Mouse (Mus musculus) kidney, embryonic 14.5 days (tissue): ENCODE results near the gene Wdr18. TPM values are rescaled to one million over a fixed set of nuclear protein-coding genes. Genes with fewer than 3 reads are reported as not detected.

Experiments used
- ATAC-seq: fragments of 200-750 bp; cut with Nextera tagmentation; 2 replicates; pipeline ENCODE4 v1.8.0; 2017; ENCODE audit warnings: moderate number of reproducible peaks, mild to moderate bottlenecking, moderate TSS enrichment, moderate library complexity; ENCODE audit not compliant: low FRiP score, low TSS enrichment
- H3K27ac ChIP-seq: fragments of 300-500 bp; sonication (generic); 2 replicates; pipeline ENCODE4 v1.5.1; 2014; ENCODE audit warnings: low read depth, mild to moderate bottlenecking, low read length, moderate library complexity, mixed read lengths
- H3K27me3 ChIP-seq: fragments of 300-500 bp; sonication (generic); 2 replicates; pipeline ENCODE4 v1.6.1; 2014; ENCODE audit warnings: mild to moderate bottlenecking, low read length; ENCODE audit not compliant: control insufficient read depth, insufficient read depth
- H3K36me3 ChIP-seq: fragments of 300-500 bp; sonication (generic); 2 replicates; pipeline ENCODE4 v1.6.1; 2014; ENCODE audit warnings: low read length, mixed read lengths; ENCODE audit not compliant: control insufficient read depth, insufficient read depth
- H3K4me1 ChIP-seq: fragments of 300-500 bp; sonication (generic); 2 replicates; pipeline ENCODE4 v1.6.1; 2014; ENCODE audit warnings: low read length, mixed read lengths; ENCODE audit not compliant: control insufficient read depth, insufficient read depth
- H3K4me2 ChIP-seq: fragments of 300-500 bp; sonication (generic); replicated peaks from 2 replicates; pipeline ENCODE4 v1.6.1; 2014; ENCODE audit warnings: low read depth, mild to moderate bottlenecking, low read length
- H3K4me3 ChIP-seq: fragments of 300-500 bp; sonication (generic); 2 replicates; pipeline ENCODE4 v1.5.1; 2014; ENCODE audit warnings: mild to moderate bottlenecking, low read length
- H3K9ac ChIP-seq: fragments of 300-500 bp; sonication (generic); 2 replicates; pipeline ENCODE4 v1.6.1; 2014; ENCODE audit warnings: low read depth, mild to moderate bottlenecking, low read length, moderate library complexity
- H3K9me3 ChIP-seq: fragments of 300-500 bp; sonication (generic); 2 replicates; pipeline ENCODE4 v1.6.1; 2016; ENCODE audit warnings: low read length; ENCODE audit not compliant: control insufficient read depth
- WGBS: fragments of 180-500 bp; shearing (Covaris S2); extraction: QIAGEN DNeasy Blood & Tissue Kit; methylation state at CpG from one replicate; pipeline ENCODE4 v1.1.7; 2014; 5-methylcytosine and 5-hydroxymethylcytosine counted together
- polyA plus RNA-seq: library from polyadenylated mRNA; unstranded; fragments of >200 nt; fragmentation: Nextera tagmentation; extraction: Ambion mirVana; gene quantifications from 2 replicates; pipeline ENCODE4 v1.2.1, GENCODE M21; 2014

Wdr18 gene
- polyA plus RNA-seq, 1 experiment from 2014 or later: 132 TPM

GRCm38 (mm10) chr10:80001945-80002344 is 42.0 kb downstream of the Wdr18 start:
- Histone ChIP-seq H3K36me3 (no peaks in the 10 kb centered on the region), H3K27ac (no peak overlapping the region), H3K9me3 (no peaks in the 10 kb centered on the region), H3K4me1 (peaks cover 10% of the 10 kb centered on the region), H3K27me3 (peaks cover 2% of the 10 kb centered on the region; the same call in 1 of the 2 replicates), H3K4me3 (no peak overlapping the region), H3K4me2 (no peak overlapping the region), H3K9ac (no peak overlapping the region)
- ATAC-seq: no peak
- 77% methylated on average over 9 of the region's 9 CpGs for WGBS

- no peak for ATAC-seq
- H3K9ac ChIP-seq: no peak overlapping the region
- peaks cover 8% of the 10 kb centered on the region for H3K4me1 ChIP-seq
- H3K27me3 ChIP-seq: peaks cover 2% of the 10 kb centered on the region; the same call in 1 of the 2 replicates
- H3K9me3 ChIP-seq: no peaks in the 10 kb centered on the region
- H3K4me2 ChIP-seq: no peak overlapping the region; the same call in 1 of the 2 replicates
- H3K27ac ChIP-seq: no peak overlapping the region
- 36% methylated on average over 21 of the region's 21 CpGs for WGBS
- H3K4me3 ChIP-seq: no peak overlapping the region
- H3K36me3 ChIP-seq: no peaks in the 10 kb centered on the region
Measured at GRCm38 (mm10) chr10:80002829-80003228, 42.9 kb downstream of the Wdr18 start.

GRCm38 (mm10) chr10:80003374-80004232 is 43.7 kb downstream of the Wdr18 start:
- Histone ChIP-seq H3K4me2 (no peak overlapping the region), H3K36me3 (no peaks in the 10 kb centered on the region), H3K9me3 (no peaks in the 10 kb centered on the region), H3K9ac (no peak overlapping the region), H3K4me1 (peaks cover under 1% of the 10 kb centered on the region; the same call in 1 of the 2 replicates), H3K4me3 (no peak overlapping the region), H3K27ac (no peak overlapping the region), H3K27me3 (peaks cover 2% of the 10 kb centered on the region; the same call in 1 of the 2 replicates)
- no peak for ATAC-seq
- 65% methylated on average over 9 of the region's 9 CpGs for WGBS

GRCm38 (mm10) chr10:80004233-80004705 is 44.3 kb downstream of the Wdr18 start:
- Histone ChIP-seq H3K4me1 (no peaks in the 10 kb centered on the region), H3K36me3 (no peaks in the 10 kb centered on the region), H3K4me3 (no peak overlapping the region), H3K9me3 (no peaks in the 10 kb centered on the region), H3K9ac (no peak overlapping the region), H3K27me3 (peaks cover 2% of the 10 kb centered on the region; the same call in 1 of the 2 replicates), H3K4me2 (no peak overlapping the region), H3K27ac (no peak overlapping the region)
- no peak for ATAC-seq
- WGBS: 92% methylated on average over 8 of the region's 8 CpGs

- ATAC-seq: no peak
- 89% methylated on average over 6 of the region's 6 CpGs for WGBS
- Histone ChIP-seq H3K27ac (no peak overlapping the region), H3K36me3 (no peaks in the 10 kb centered on the region), H3K27me3 (peaks cover 34% of the 10 kb centered on the region), H3K9ac (no peak overlapping the region), H3K9me3 (peaks cover 9% of the 10 kb centered on the region; the same call in 1 of the 2 replicates), H3K4me2 (no peak overlapping the region), H3K4me3 (no peak overlapping the region), H3K4me1 (no peaks in the 10 kb centered on the region)
Measured at GRCm38 (mm10) chr10:80011740-80012139, 51.8 kb downstream of the Wdr18 start.

- H3K36me3 ChIP-seq: no peaks in the 10 kb centered on the region
- H3K4me3 ChIP-seq: no peak overlapping the region
- no peak overlapping the region for H3K4me2 ChIP-seq
- H3K4me1 ChIP-seq: peaks cover 2% of the 10 kb centered on the region
- H3K9me3 ChIP-seq: peaks cover 9% of the 10 kb centered on the region; the same call in 1 of the 2 replicates
- peaks cover 34% of the 10 kb centered on the region for H3K27me3 ChIP-seq
- 35% methylated on average over 25 of the region's 25 CpGs for WGBS
- no peak for ATAC-seq
- no peak overlapping the region for H3K9ac ChIP-seq
- no peak overlapping the region for H3K27ac ChIP-seq
Measured at GRCm38 (mm10) chr10:80013609-80014008, 53.7 kb downstream of the Wdr18 start.

GRCm38 (mm10) chr10:80014484-80015290 is 54.7 kb downstream of the Wdr18 start:
- no peak overlapping the region for H3K4me3 ChIP-seq
- WGBS: 16% methylated on average over 28 of the region's 28 CpGs
- no peak overlapping the region for H3K27ac ChIP-seq
- peaks cover 13% of the 10 kb centered on the region for H3K4me1 ChIP-seq
- no peaks in the 10 kb centered on the region for H3K36me3 ChIP-seq
- peaks cover 34% of the 10 kb centered on the region for H3K27me3 ChIP-seq
- H3K9me3 ChIP-seq: peaks cover 9% of the 10 kb centered on the region; the same call in 1 of the 2 replicates
- no peak overlapping the region for H3K9ac ChIP-seq
- H3K4me2 ChIP-seq: no peak overlapping the region
- no peak for ATAC-seq

- no peak overlapping the region for H3K4me3 ChIP-seq
- ATAC-seq: no peak
- peaks cover 2% of the 10 kb centered on the region; the same call in 1 of the 2 replicates for H3K9me3 ChIP-seq
- H3K36me3 ChIP-seq: no peaks in the 10 kb centered on the region
- peaks cover 34% of the 10 kb centered on the region for H3K27me3 ChIP-seq
- peaks cover 18% of the 10 kb centered on the region for H3K4me1 ChIP-seq
- no peak overlapping the region for H3K9ac ChIP-seq
- no peak overlapping the region for H3K4me2 ChIP-seq
- WGBS: 70% methylated on average over 10 of the region's 10 CpGs
- H3K27ac ChIP-seq: no peak overlapping the region
Measured at GRCm38 (mm10) chr10:80015583-80015982, 55.6 kb downstream of the Wdr18 start.
